Mouse (Mus musculus): ENCODE measurements around the gene Bag3.

- TF ChIP-seq POLR2A (IDR thresholded peaks at IDR 0.05; ENCODE audit: borderline replicate concordance, extremely low read depth, low read depth, low read length) (no peak), CTCF (IDR thresholded peaks at IDR 0.05; ENCODE audit: insufficient read depth, low read length) (no peak)
Measured at GRCm38 (mm10) chr7:128575211-128575610, 51.8 kb downstream of the Bag3 start.
